Mouse (Mus musculus) liver, embryonic 16.5 days (tissue): ENCODE measurements at regions not wholly inside any gene's neighbourhood (a gene's known extent, or its start where the extent isn't known, plus 50 kb on each side); places are given as distances from the start of the nearest gene placed in this dataset.

Experiments
- ATAC-seq: fragments of 200-750 bp; cut with Nextera tagmentation; 2 replicates; pipeline ENCODE4 v1.8.0; 2017; ENCODE audit warnings: low read depth, mild to moderate bottlenecking, moderate number of reproducible peaks, moderate library complexity
- H3K27ac ChIP-seq: fragments of 300-500 bp; sonication (generic); 2 replicates; pipeline ENCODE4 v1.5.1; 2014; ENCODE audit warnings: mild to moderate bottlenecking, low read length
- H3K27me3 ChIP-seq: fragments of 300-500 bp; sonication (generic); 2 replicates; pipeline ENCODE4 v1.6.1; 2014; ENCODE audit warnings: low read depth, low read length, mixed read lengths; ENCODE audit not compliant: control insufficient read depth, insufficient read depth
- H3K36me3 ChIP-seq: fragments of 300-500 bp; sonication (generic); 2 replicates; pipeline ENCODE4 v1.6.1; 2014; ENCODE audit warnings: mild to moderate bottlenecking; ENCODE audit not compliant: control insufficient read depth, insufficient read depth
- H3K4me1 ChIP-seq: fragments of 300-500 bp; sonication (generic); 2 replicates; pipeline ENCODE4 v1.6.1; 2014; ENCODE audit warnings: low read depth, low read length, mixed read lengths; ENCODE audit not compliant: control insufficient read depth
- H3K4me2 ChIP-seq: fragments of 300-500 bp; sonication (generic); 2 replicates; pipeline ENCODE4 v1.6.1; 2014; ENCODE audit warnings: low read depth, low read length, mixed read lengths
- H3K4me3 ChIP-seq: fragments of 300-500 bp; sonication (generic); 2 replicates; pipeline ENCODE4 v1.5.1; 2014; ENCODE audit warnings: low read depth, mild to moderate bottlenecking, low read length
- H3K9ac ChIP-seq: fragments of 300-500 bp; sonication (generic); 2 replicates; pipeline ENCODE4 v1.6.1; 2014; ENCODE audit warnings: low read depth, low read length
- H3K9me3 ChIP-seq: fragments of 300-500 bp; sonication (generic); replicated peaks from 2 replicates; pipeline ENCODE4 v1.6.1; 2016; ENCODE audit warnings: low read length; ENCODE audit not compliant: control insufficient read depth
- whole genome bisulfite sequencing: fragments of 180-500 bp; shearing (Covaris S2); extraction: QIAGEN DNeasy Blood & Tissue Kit; methylation state at CpG from one replicate; pipeline ENCODE4 v1.1.7; 2014; ENCODE audit not compliant: insufficient replicate concordance; 5-methylcytosine and 5-hydroxymethylcytosine counted together

- no peak overlapping the region for H3K27ac ChIP-seq
- ATAC-seq, result no peak
- H3K4me1 ChIP-seq, result no peaks in the 10 kb centered on the region
- no peak overlapping the region for H3K4me3 ChIP-seq
- no peaks in the 10 kb centered on the region for H3K9me3 ChIP-seq
- H3K36me3 ChIP-seq, result no peaks in the 10 kb centered on the region
- no peak overlapping the region for H3K9ac ChIP-seq
- no peaks in the 10 kb centered on the region for H3K27me3 ChIP-seq
- no peak overlapping the region for H3K4me2 ChIP-seq
- 36% methylated on average over 2 of the region's 2 CpGs for WGBS
Observed at GRCm38 (mm10) chr10:45823612-45824011, 246.0 kb downstream of the Hace1 start.

GRCm38 (mm10) chr10:45848654-45849053, 271.0 kb downstream of the Hace1 start:
- Histone ChIP-seq H3K9ac (no peak overlapping the region), H3K27me3 (no peaks in the 10 kb centered on the region), H3K9me3 (no peaks in the 10 kb centered on the region), H3K4me2 (no peak overlapping the region), H3K4me3 (no peak overlapping the region), H3K36me3 (no peaks in the 10 kb centered on the region), H3K27ac (no peak overlapping the region), H3K4me1 (no peaks in the 10 kb centered on the region)
- 66% methylated on average over 2 of the region's 2 CpGs for WGBS
- no peak for ATAC-seq

GRCm38 (mm10) chr10:45849841-45850240, 272.2 kb downstream of the Hace1 start:
- ATAC-seq, result no peak
- H3K27ac ChIP-seq, result no peak overlapping the region
- no peaks in the 10 kb centered on the region for H3K27me3 ChIP-seq
- no peak overlapping the region for H3K4me3 ChIP-seq
- no peaks in the 10 kb centered on the region for H3K9me3 ChIP-seq
- no peaks in the 10 kb centered on the region for H3K4me1 ChIP-seq
- no peak overlapping the region for H3K4me2 ChIP-seq
- 68% methylated on average over 1 of the region's 1 CpGs for WGBS
- H3K36me3 ChIP-seq, result no peaks in the 10 kb centered on the region
- no peak overlapping the region for H3K9ac ChIP-seq

GRCm38 (mm10) chr10:45850625-45851024, 273.0 kb downstream of the Hace1 start:
- H3K9me3 ChIP-seq, result no peaks in the 10 kb centered on the region
- no peak for ATAC-seq
- no peak overlapping the region for H3K4me3 ChIP-seq
- H3K36me3 ChIP-seq, result no peaks in the 10 kb centered on the region
- H3K27ac ChIP-seq, result no peak overlapping the region
- no peak overlapping the region for H3K9ac ChIP-seq
- no peaks in the 10 kb centered on the region for H3K27me3 ChIP-seq
- H3K4me1 ChIP-seq, result no peaks in the 10 kb centered on the region
- 51% methylated on average over 6 of the region's 6 CpGs for WGBS
- H3K4me2 ChIP-seq, result no peak overlapping the region

GRCm38 (mm10) chr10:45852688-45853087, 275.1 kb downstream of the Hace1 start:
- ATAC-seq, result no peak
- no peak overlapping the region for H3K4me2 ChIP-seq
- no peak overlapping the region for H3K4me3 ChIP-seq
- no peaks in the 10 kb centered on the region for H3K4me1 ChIP-seq
- no peaks in the 10 kb centered on the region for H3K9me3 ChIP-seq
- 35% methylated on average over 5 of the region's 5 CpGs for WGBS
- no peaks in the 10 kb centered on the region for H3K36me3 ChIP-seq
- no peak overlapping the region for H3K27ac ChIP-seq
- no peak overlapping the region for H3K9ac ChIP-seq
- no peaks in the 10 kb centered on the region for H3K27me3 ChIP-seq

- Histone ChIP-seq H3K4me2 (no peak overlapping the region), H3K9me3 (no peaks in the 10 kb centered on the region), H3K9ac (no peak overlapping the region), H3K27ac (no peak overlapping the region), H3K27me3 (no peaks in the 10 kb centered on the region), H3K4me1 (no peaks in the 10 kb centered on the region), H3K4me3 (no peak overlapping the region), H3K36me3 (no peaks in the 10 kb centered on the region)
- WGBS, result 55% methylated on average over 3 of the region's 3 CpGs
- ATAC-seq, result no peak
Observed at GRCm38 (mm10) chr10:45855514-45855913, 277.9 kb downstream of the Hace1 start.

- WGBS, result 45% methylated on average over 3 of the region's 3 CpGs
- Histone ChIP-seq H3K4me2 (no peak overlapping the region), H3K36me3 (no peaks in the 10 kb centered on the region), H3K9ac (no peak overlapping the region), H3K27me3 (no peaks in the 10 kb centered on the region), H3K4me1 (no peaks in the 10 kb centered on the region), H3K4me3 (no peak overlapping the region), H3K9me3 (no peaks in the 10 kb centered on the region), H3K27ac (no peak overlapping the region)
- no peak for ATAC-seq
Observed at GRCm38 (mm10) chr10:45859137-45859536, 281.5 kb downstream of the Hace1 start.

GRCm38 (mm10) chr10:45859909-45860308, 282.3 kb downstream of the Hace1 start:
- no peak overlapping the region for H3K9ac ChIP-seq
- H3K27me3 ChIP-seq, result no peaks in the 10 kb centered on the region
- H3K4me3 ChIP-seq, result no peak overlapping the region
- no peaks in the 10 kb centered on the region for H3K36me3 ChIP-seq
- no peaks in the 10 kb centered on the region for H3K4me1 ChIP-seq
- no peaks in the 10 kb centered on the region for H3K9me3 ChIP-seq
- ATAC-seq, result no peak
- WGBS, result 53% methylated on average over 4 of the region's 4 CpGs
- no peak overlapping the region for H3K27ac ChIP-seq
- no peak overlapping the region for H3K4me2 ChIP-seq

GRCm38 (mm10) chr10:45860696-45861095, 283.1 kb downstream of the Hace1 start:
- no peak overlapping the region for H3K27ac ChIP-seq
- no peaks in the 10 kb centered on the region for H3K4me1 ChIP-seq
- no peak overlapping the region for H3K4me2 ChIP-seq
- H3K9ac ChIP-seq, result no peak overlapping the region
- 58% methylated on average over 4 of the region's 4 CpGs for WGBS
- H3K36me3 ChIP-seq, result no peaks in the 10 kb centered on the region
- no peak for ATAC-seq
- H3K4me3 ChIP-seq, result no peak overlapping the region
- no peaks in the 10 kb centered on the region for H3K27me3 ChIP-seq
- no peaks in the 10 kb centered on the region for H3K9me3 ChIP-seq

- Histone ChIP-seq H3K4me2 (no peak overlapping the region), H3K9me3 (no peaks in the 10 kb centered on the region), H3K4me3 (no peak overlapping the region), H3K36me3 (no peaks in the 10 kb centered on the region), H3K27ac (no peak overlapping the region), H3K9ac (no peak overlapping the region), H3K4me1 (no peaks in the 10 kb centered on the region), H3K27me3 (no peaks in the 10 kb centered on the region)
- ATAC-seq, result no peak
- WGBS, result 42% methylated on average over 4 of the region's 4 CpGs
Observed at GRCm38 (mm10) chr10:45865793-45866192, 288.2 kb downstream of the Hace1 start.
